Mouse (Mus musculus): ENCODE results near the gene Cga. TPM values are rescaled to one million over a fixed set of nuclear protein-coding genes. Genes with fewer than 3 reads are reported as not detected.

Gene Cga
- not detected in 2 replicates for total RNA-seq (2014; rRNA removed; ENCODE audit: low replicate concordance)
- polyA plus RNA-seq (2015; fragmentation: Nextera tagmentation; extraction: Ambion mirVana), result not detected in 2 replicates

- no peaks in the 10 kb centered on the region for H3K4me1 ChIP-seq (ENCODE audit: control insufficient read depth, insufficient read depth)
- H3K4me2 ChIP-seq (ENCODE audit: low read depth, low read length), result no peak within 1 kb of the TSS
- H3K9ac ChIP-seq (replicated peaks; ENCODE audit: low read depth, low read length), result no peak within 1 kb of the TSS
- H3K27ac ChIP-seq (ENCODE audit: low read depth), result no peak within 1 kb of the TSS
- no peak for TF ChIP-seq EP300 (IDR thresholded peaks at IDR 0.05; ENCODE audit: low read depth)
- TF ChIP-seq CTCF (IDR thresholded peaks at IDR 0.05; ENCODE audit: low read depth), result no peak
- no peak within 1 kb of the TSS for H3K4me3 ChIP-seq (ENCODE audit: low read depth, low read length)
- DNase-seq (ENCODE audit: low spot score), result no peak
- 62% methylated on average over 1 of the region's 1 CpGs for WGBS
- no peak for ATAC-seq (ENCODE audit: insufficient read depth, low read depth)
- H3K27me3 ChIP-seq (ENCODE audit: control insufficient read depth, insufficient read depth, low read length), result peaks cover 14% of the 10 kb centered on the region; the same call in 1 of the 2 replicates
- H3K9me3 ChIP-seq (replicated peaks; ENCODE audit: control insufficient read depth, low read length), result no peaks in the 10 kb centered on the region
- H3K36me3 ChIP-seq (replicated peaks; ENCODE audit: control insufficient read depth, insufficient read depth, low read length), result no peaks in the 10 kb centered on the region
Measured at GRCm38 (mm10) chr4:34893479-34893878, at the start of gene Cga. TSS of gene Cga (plus strand) at chr4:34893779.

GRCm38 (mm10) chr4:34843839-34844238 is 49.7 kb upstream of the Cga start:
- DNase-seq (ENCODE audit: low spot score) (no peak), ATAC-seq (ENCODE audit: insufficient read depth, low read depth) (no peak)
- Histone ChIP-seq H3K4me3 (ENCODE audit: low read depth, low read length) (no peak overlapping the region), H3K9me3 (replicated peaks; ENCODE audit: control insufficient read depth, low read length) (no peaks in the 10 kb centered on the region), H3K4me2 (ENCODE audit: low read depth, low read length) (no peak overlapping the region), H3K4me1 (ENCODE audit: control insufficient read depth, insufficient read depth) (no peaks in the 10 kb centered on the region), H3K36me3 (replicated peaks; ENCODE audit: control insufficient read depth, insufficient read depth, low read length) (peaks cover 4% of the 10 kb centered on the region), H3K27me3 (ENCODE audit: control insufficient read depth, insufficient read depth, low read length) (no peaks in the 10 kb centered on the region), H3K27ac (ENCODE audit: low read depth) (no peak overlapping the region), H3K9ac (replicated peaks; ENCODE audit: low read depth, low read length) (no peak overlapping the region)
- no peak for TF ChIP-seq EP300 (IDR thresholded peaks at IDR 0.05; ENCODE audit: low read depth)
- no peak for TF ChIP-seq CTCF (IDR thresholded peaks at IDR 0.05; ENCODE audit: low read depth)
- WGBS, result 86% methylated on average over 1 of the region's 1 CpGs

GRCm38 (mm10) chr4:34847679-34848309 is 45.8 kb upstream of the Cga start:
- Histone ChIP-seq H3K4me1 (ENCODE audit: control insufficient read depth, insufficient read depth) (no peaks in the 10 kb centered on the region), H3K4me3 (ENCODE audit: low read depth, low read length) (no peak overlapping the region), H3K9me3 (replicated peaks; ENCODE audit: control insufficient read depth, low read length) (no peaks in the 10 kb centered on the region), H3K27ac (ENCODE audit: low read depth) (no peak overlapping the region), H3K27me3 (ENCODE audit: control insufficient read depth, insufficient read depth, low read length) (no peaks in the 10 kb centered on the region), H3K36me3 (replicated peaks; ENCODE audit: control insufficient read depth, insufficient read depth, low read length) (no peaks in the 10 kb centered on the region), H3K9ac (replicated peaks; ENCODE audit: low read depth, low read length) (no peak overlapping the region), H3K4me2 (ENCODE audit: low read depth, low read length) (no peak overlapping the region)
- TF ChIP-seq EP300 (IDR thresholded peaks at IDR 0.05; ENCODE audit: low read depth) (no peak), CTCF (IDR thresholded peaks at IDR 0.05; ENCODE audit: low read depth) (no peak)
- DNase-seq (ENCODE audit: low spot score) (no peak), ATAC-seq (ENCODE audit: insufficient read depth, low read depth) (no peak)
- 83% methylated on average over 6 of the region's 6 CpGs for WGBS

GRCm38 (mm10) chr4:34850156-34850555 is 43.4 kb upstream of the Cga start:
- DNase-seq (ENCODE audit: low spot score) (no peak), ATAC-seq (ENCODE audit: insufficient read depth, low read depth) (no peak)
- no peak overlapping the region for H3K9ac ChIP-seq (replicated peaks; ENCODE audit: low read depth, low read length)
- WGBS, result 95% methylated on average over 2 of the region's 2 CpGs
- H3K27ac ChIP-seq (ENCODE audit: low read depth), result no peak overlapping the region
- no peaks in the 10 kb centered on the region for H3K36me3 ChIP-seq (replicated peaks; ENCODE audit: control insufficient read depth, insufficient read depth, low read length)
- H3K4me3 ChIP-seq (ENCODE audit: low read depth, low read length), result no peak overlapping the region
- H3K4me2 ChIP-seq (ENCODE audit: low read depth, low read length), result no peak overlapping the region
- no peaks in the 10 kb centered on the region for H3K4me1 ChIP-seq (ENCODE audit: control insufficient read depth, insufficient read depth)
- TF ChIP-seq CTCF (IDR thresholded peaks at IDR 0.05; ENCODE audit: low read depth) (no peak), EP300 (IDR thresholded peaks at IDR 0.05; ENCODE audit: low read depth) (no peak)
- no peaks in the 10 kb centered on the region for H3K9me3 ChIP-seq (replicated peaks; ENCODE audit: control insufficient read depth, low read length)
- H3K27me3 ChIP-seq (ENCODE audit: control insufficient read depth, insufficient read depth, low read length), result no peaks in the 10 kb centered on the region

GRCm38 (mm10) chr4:34852051-34852450 is 41.5 kb upstream of the Cga start:
- no peaks in the 10 kb centered on the region for H3K27me3 ChIP-seq (ENCODE audit: control insufficient read depth, insufficient read depth, low read length)

GRCm38 (mm10) chr4:34855966-34856365 is 37.6 kb upstream of the Cga start:
- TF ChIP-seq EP300 (IDR thresholded peaks at IDR 0.05; ENCODE audit: low read depth) (no peak), CTCF (IDR thresholded peaks at IDR 0.05; ENCODE audit: low read depth) (no peak)
- no peaks in the 10 kb centered on the region for H3K9me3 ChIP-seq (replicated peaks; ENCODE audit: control insufficient read depth, low read length)
- ATAC-seq (ENCODE audit: insufficient read depth, low read depth) (no peak), DNase-seq (ENCODE audit: low spot score) (no peak)
- H3K4me1 ChIP-seq (ENCODE audit: control insufficient read depth, insufficient read depth), result peaks cover 6% of the 10 kb centered on the region; the same call in 1 of the 2 replicates
- no peaks in the 10 kb centered on the region for H3K27me3 ChIP-seq (ENCODE audit: control insufficient read depth, insufficient read depth, low read length)
- no peak overlapping the region for H3K9ac ChIP-seq (replicated peaks; ENCODE audit: low read depth, low read length)
- no peak overlapping the region for H3K4me2 ChIP-seq (ENCODE audit: low read depth, low read length)
- no peaks in the 10 kb centered on the region for H3K36me3 ChIP-seq (replicated peaks; ENCODE audit: control insufficient read depth, insufficient read depth, low read length)
- no peak overlapping the region for H3K27ac ChIP-seq (ENCODE audit: low read depth)
- WGBS, result 54% methylated on average over 1 of the region's 1 CpGs
- no peak overlapping the region for H3K4me3 ChIP-seq (ENCODE audit: low read depth, low read length)

More at GRCm38 (mm10) chr4:34852051-34852450, 41.5 kb upstream of the Cga start:
- WGBS, result 80% methylated on average over 7 of the region's 7 CpGs
- DNase-seq (ENCODE audit: low spot score) (no peak), ATAC-seq (ENCODE audit: insufficient read depth, low read depth) (no peak)
- H3K27ac ChIP-seq (ENCODE audit: low read depth), result no peak overlapping the region
- TF ChIP-seq CTCF (IDR thresholded peaks at IDR 0.05; ENCODE audit: low read depth), result no peak
- no peak for TF ChIP-seq EP300 (IDR thresholded peaks at IDR 0.05; ENCODE audit: low read depth)
- H3K4me3 ChIP-seq (ENCODE audit: low read depth, low read length), result no peak overlapping the region
- H3K9ac ChIP-seq (replicated peaks; ENCODE audit: low read depth, low read length), result no peak overlapping the region
- H3K36me3 ChIP-seq (replicated peaks; ENCODE audit: control insufficient read depth, insufficient read depth, low read length), result no peaks in the 10 kb centered on the region
- no peaks in the 10 kb centered on the region for H3K4me1 ChIP-seq (ENCODE audit: control insufficient read depth, insufficient read depth)
- no peaks in the 10 kb centered on the region for H3K9me3 ChIP-seq (replicated peaks; ENCODE audit: control insufficient read depth, low read length)
- H3K4me2 ChIP-seq (ENCODE audit: low read depth, low read length), result no peak overlapping the region
